Mouse (Mus musculus) embryonic fibroblast, embryonic 13.5 days (primary cell): ENCODE measurements around the gene Casp8.

Experiments used
- CTCF ChIP-seq: IDR thresholded peaks from 2 replicates; pipeline ENCODE4 v1.5.1; 2011; ENCODE audit warnings: mild to moderate bottlenecking, control low read depth, low read length, moderate library complexity, borderline replicate concordance; ENCODE audit not compliant: insufficient read depth
- POLR2A ChIP-seq: IDR thresholded peaks from 2 replicates; pipeline ENCODE4 v1.6.1; 2011; ENCODE audit warnings: low read depth, mild to moderate bottlenecking, control low read depth, low read length, moderate library complexity

DNA sequence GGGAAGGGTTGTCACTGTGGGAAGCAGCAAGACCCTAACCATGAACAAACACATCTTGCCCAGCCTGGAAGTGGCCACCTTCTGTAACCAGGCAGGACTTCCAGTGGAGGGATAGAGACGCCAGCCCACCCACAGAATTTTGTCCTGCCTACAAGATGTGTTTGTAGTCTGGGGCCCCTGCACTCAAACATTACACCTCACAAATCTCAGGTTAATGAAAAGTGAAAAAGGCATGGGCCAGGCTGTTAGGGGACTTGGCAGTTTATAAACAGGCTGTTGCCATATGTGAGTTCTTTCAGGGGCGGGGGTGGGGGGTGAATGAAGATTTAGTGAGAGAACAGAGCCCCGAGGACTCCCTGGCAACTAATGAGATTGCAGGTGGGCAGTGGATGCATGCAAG is 31.1 kb downstream of the Casp8 start:
- TF ChIP-seq CTCF: no peak
- TF ChIP-seq POLR2A: no peak
